Mouse (Mus musculus): Measurements from ENCODE around the gene Plekha5. TPM values are rescaled to one million over a fixed set of nuclear protein-coding genes. Genes with fewer than 3 reads are reported as not detected.

Plekha5 gene
- polyA plus RNA-seq, 1 experiment from 2014 or later = 26.1 TPM

DNA sequence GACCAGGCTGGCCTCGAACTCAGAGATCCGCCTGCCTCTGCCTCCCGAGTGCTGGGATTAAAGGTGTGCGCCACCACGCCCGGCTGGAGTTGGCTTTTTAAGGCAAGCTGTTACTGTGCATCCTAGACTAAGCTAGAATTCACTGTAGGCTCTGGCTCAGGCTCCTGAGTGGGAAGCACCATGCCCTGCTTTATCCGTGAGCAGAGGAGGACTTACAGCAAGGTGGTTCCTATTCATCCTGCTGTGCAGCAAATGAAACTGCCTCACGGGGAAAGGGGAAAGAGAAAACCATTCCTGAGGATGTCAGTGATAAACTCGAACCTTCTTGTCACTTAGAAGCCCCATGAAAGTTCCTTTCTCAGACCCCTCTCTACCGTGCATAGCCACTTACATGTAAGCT, 80.9 kb downstream of the Plekha5 start:
- H3K4me3 ChIP-seq (ENCODE audit: control insufficient read depth in 1 of 2, insufficient read depth in 1 of 2, low read depth in 1 of 2, low read length in 2 of 2) = no peak overlapping the region
- H3K9me3 ChIP-seq (ENCODE audit: control insufficient read depth, low read length) = no peaks in the 10 kb centered on the region
- no peak overlapping the region for H3K9ac ChIP-seq (ENCODE audit: low read length)
- H3K4me1 ChIP-seq (ENCODE audit: control insufficient read depth in 2 of 2, insufficient read depth in 2 of 2, low read length in 2 of 2) = peaks cover 4 to 8% of the 10 kb centered on the region in 2 experiments; a peak in 3 of 4 replicates
- no peaks in the 10 kb centered on the region for H3K36me3 ChIP-seq (ENCODE audit: control insufficient read depth, insufficient read depth, low read length)
- no peak for ATAC-seq (ENCODE audit: insufficient number of reproducible peaks, insufficient read depth, low FRiP score, low read depth)
- WGBS = 84% methylated on average over 10 of the region's 10 CpGs
- no peak overlapping the region for H3K4me2 ChIP-seq (ENCODE audit: low read length)
- no peaks in the 10 kb centered on the region for H3K27me3 ChIP-seq (ENCODE audit: control insufficient read depth, insufficient read depth, low read length)
- no peak overlapping the region for H3K27ac ChIP-seq (replicated peaks in 1 of 2; ENCODE audit: control insufficient read depth in 1 of 2, insufficient read depth in 1 of 2, low read depth in 2 of 2, low read length in 2 of 2)

DNA sequence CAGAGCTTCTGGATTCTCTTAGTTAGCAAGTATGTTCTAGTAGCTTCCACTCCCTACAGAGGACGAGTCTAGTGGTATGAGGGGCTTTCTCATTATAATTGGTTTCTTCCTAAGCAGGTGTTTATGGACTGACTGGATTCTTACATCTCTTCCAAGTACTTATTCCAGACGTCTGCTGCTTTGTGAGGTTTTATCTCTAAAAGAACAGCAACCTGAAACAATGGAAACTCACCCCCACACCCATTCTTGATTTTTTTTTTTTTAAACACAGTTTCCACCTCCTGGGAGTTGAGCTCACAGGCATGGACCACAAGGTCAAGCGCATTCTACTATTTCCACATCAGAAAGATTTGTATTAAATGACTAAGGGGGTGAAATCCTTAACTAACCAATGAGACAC, 83.8 kb downstream of the Plekha5 start:
- no peak overlapping the region for H3K27ac ChIP-seq (replicated peaks in 1 of 2; ENCODE audit: control insufficient read depth in 1 of 2, insufficient read depth in 1 of 2, low read depth in 2 of 2, low read length in 2 of 2)
- H3K9ac ChIP-seq (ENCODE audit: low read length) = no peak overlapping the region
- no peaks in the 10 kb centered on the region for H3K27me3 ChIP-seq (ENCODE audit: control insufficient read depth, insufficient read depth, low read length)
- H3K4me3 ChIP-seq (ENCODE audit: control insufficient read depth in 1 of 2, insufficient read depth in 1 of 2, low read depth in 1 of 2, low read length in 2 of 2) = no peak overlapping the region
- WGBS = 50% methylated on average over 3 of the region's 3 CpGs
- H3K36me3 ChIP-seq (ENCODE audit: control insufficient read depth, insufficient read depth, low read length) = no peaks in the 10 kb centered on the region
- H3K4me2 ChIP-seq (ENCODE audit: low read length) = no peak overlapping the region
- no peaks in the 10 kb centered on the region for H3K9me3 ChIP-seq (ENCODE audit: control insufficient read depth, low read length)
- ATAC-seq (ENCODE audit: insufficient number of reproducible peaks, insufficient read depth, low FRiP score, low read depth) = no peak
- H3K4me1 ChIP-seq (ENCODE audit: control insufficient read depth in 2 of 2, insufficient read depth in 2 of 2, low read length in 2 of 2) = peaks cover 8% of the 10 kb centered on the region in 2 experiments; a peak in 3 of 4 replicates

GRCm38 (mm10) chr6:140508475-140509150, 84.8 kb downstream of the Plekha5 start:
- no peaks in the 10 kb centered on the region for H3K27me3 ChIP-seq (ENCODE audit: control insufficient read depth, insufficient read depth, low read length)
- H3K4me3 ChIP-seq (ENCODE audit: control insufficient read depth in 1 of 2, insufficient read depth in 1 of 2, low read depth in 1 of 2, low read length in 2 of 2) = no peak overlapping the region
- H3K27ac ChIP-seq (replicated peaks in 1 of 2; ENCODE audit: control insufficient read depth in 1 of 2, insufficient read depth in 1 of 2, low read depth in 2 of 2, low read length in 2 of 2) = no peak overlapping the region; a peak in 1 of 4 replicates
- peaks cover 8% of the 10 kb centered on the region in 2 experiments; a peak in 3 of 4 replicates for H3K4me1 ChIP-seq (ENCODE audit: control insufficient read depth in 2 of 2, insufficient read depth in 2 of 2, low read length in 2 of 2)
- H3K9me3 ChIP-seq (ENCODE audit: control insufficient read depth, low read length) = no peaks in the 10 kb centered on the region
- no peak overlapping the region for H3K4me2 ChIP-seq (ENCODE audit: low read length)
- ATAC-seq (ENCODE audit: insufficient number of reproducible peaks, insufficient read depth, low FRiP score, low read depth) = no peak
- H3K9ac ChIP-seq (ENCODE audit: low read length) = no peak overlapping the region
- H3K36me3 ChIP-seq (ENCODE audit: control insufficient read depth, insufficient read depth, low read length) = no peaks in the 10 kb centered on the region
- 86% methylated on average over 13 of the region's 13 CpGs for WGBS

- Histone ChIP-seq H3K27ac (replicated peaks in 1 of 2; ENCODE audit: control insufficient read depth in 1 of 2, insufficient read depth in 1 of 2, low read depth in 2 of 2, low read length in 2 of 2) (no peak overlapping the region; a peak in 1 of 4 replicates), H3K4me1 (ENCODE audit: control insufficient read depth in 2 of 2, insufficient read depth in 2 of 2, low read length in 2 of 2) (peaks cover 8% of the 10 kb centered on the region in 2 experiments; a peak in 3 of 4 replicates), H3K9ac (ENCODE audit: low read length) (no peak overlapping the region), H3K9me3 (ENCODE audit: control insufficient read depth, low read length) (no peaks in the 10 kb centered on the region), H3K4me3 (ENCODE audit: control insufficient read depth in 1 of 2, insufficient read depth in 1 of 2, low read depth in 1 of 2, low read length in 2 of 2) (no peak overlapping the region), H3K4me2 (ENCODE audit: low read length) (no peak overlapping the region), H3K36me3 (ENCODE audit: control insufficient read depth, insufficient read depth, low read length) (no peaks in the 10 kb centered on the region), H3K27me3 (ENCODE audit: control insufficient read depth, insufficient read depth, low read length) (no peaks in the 10 kb centered on the region)
- WGBS = 59% methylated on average over 9 of the region's 9 CpGs
- no peak for ATAC-seq (ENCODE audit: insufficient number of reproducible peaks, insufficient read depth, low FRiP score, low read depth)
Measured at GRCm38 (mm10) chr6:140509151-140509530, 85.3 kb downstream of the Plekha5 start.

- ATAC-seq (ENCODE audit: insufficient number of reproducible peaks, insufficient read depth, low FRiP score, low read depth) = no peak
- no peaks in the 10 kb centered on the region for H3K9me3 ChIP-seq (ENCODE audit: control insufficient read depth, low read length)
- H3K27ac ChIP-seq (replicated peaks in 1 of 2; ENCODE audit: control insufficient read depth in 1 of 2, insufficient read depth in 1 of 2, low read depth in 2 of 2, low read length in 2 of 2) = no peak overlapping the region
- peak overlapping the region; percentile 54 for H3K9ac ChIP-seq (ENCODE audit: low read length)
- no peaks in the 10 kb centered on the region for H3K27me3 ChIP-seq (ENCODE audit: control insufficient read depth, insufficient read depth, low read length)
- no peak overlapping the region for H3K4me3 ChIP-seq (ENCODE audit: control insufficient read depth in 1 of 2, insufficient read depth in 1 of 2, low read depth in 1 of 2, low read length in 2 of 2)
- H3K36me3 ChIP-seq (ENCODE audit: control insufficient read depth, insufficient read depth, low read length) = no peaks in the 10 kb centered on the region
- peaks cover 12% of the 10 kb centered on the region in 2 experiments for H3K4me1 ChIP-seq (ENCODE audit: control insufficient read depth in 2 of 2, insufficient read depth in 2 of 2, low read length in 2 of 2)
- WGBS = 77% methylated on average over 1 of the region's 1 CpGs
- no peak overlapping the region for H3K4me2 ChIP-seq (ENCODE audit: low read length)
Measured at GRCm38 (mm10) chr6:140512016-140512415, 88.2 kb downstream of the Plekha5 start.

DNA sequence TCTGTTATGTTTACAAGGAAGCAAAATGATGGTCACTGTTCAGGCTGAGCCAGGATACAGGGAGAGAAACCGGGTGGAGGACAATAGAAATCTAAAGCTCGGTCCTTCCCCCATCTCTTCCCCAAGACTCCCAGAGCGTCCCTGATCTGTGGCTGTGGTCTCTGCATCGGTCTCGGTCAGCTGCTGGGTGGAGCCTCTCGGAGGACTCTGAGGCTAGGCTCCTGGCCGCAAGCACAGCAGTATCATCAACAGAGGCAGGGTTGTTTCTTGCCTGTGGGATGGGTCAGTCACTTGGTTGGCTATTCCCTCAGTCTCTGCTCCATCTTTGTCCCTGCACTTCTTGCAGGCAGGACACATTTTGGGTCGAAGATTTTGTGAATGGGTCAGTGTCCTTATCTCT, 88.6 kb downstream of the Plekha5 start:
- Histone ChIP-seq H3K27ac (replicated peaks in 1 of 2; ENCODE audit: control insufficient read depth in 1 of 2, insufficient read depth in 1 of 2, low read depth in 2 of 2, low read length in 2 of 2) (no peak overlapping the region), H3K9ac (ENCODE audit: low read length) (peak overlapping the region; percentile 54), H3K9me3 (ENCODE audit: control insufficient read depth, low read length) (no peaks in the 10 kb centered on the region), H3K36me3 (ENCODE audit: control insufficient read depth, insufficient read depth, low read length) (no peaks in the 10 kb centered on the region), H3K4me1 (ENCODE audit: control insufficient read depth in 2 of 2, insufficient read depth in 2 of 2, low read length in 2 of 2) (peaks cover 12% of the 10 kb centered on the region in 2 experiments), H3K4me2 (ENCODE audit: low read length) (no peak overlapping the region), H3K4me3 (ENCODE audit: control insufficient read depth in 1 of 2, insufficient read depth in 1 of 2, low read depth in 1 of 2, low read length in 2 of 2) (no peak overlapping the region), H3K27me3 (ENCODE audit: control insufficient read depth, insufficient read depth, low read length) (no peaks in the 10 kb centered on the region)
- no peak for ATAC-seq (ENCODE audit: insufficient number of reproducible peaks, insufficient read depth, low FRiP score, low read depth)
- WGBS = 47% methylated on average over 8 of the region's 8 CpGs

GRCm38 (mm10) chr6:140514205-140515110, 90.6 kb downstream of the Plekha5 start:
- no peak for ATAC-seq (ENCODE audit: insufficient number of reproducible peaks, insufficient read depth, low FRiP score, low read depth)
- Histone ChIP-seq H3K27ac (replicated peaks in 1 of 2; ENCODE audit: control insufficient read depth in 1 of 2, insufficient read depth in 1 of 2, low read depth in 2 of 2, low read length in 2 of 2) (peak overlapping the region; percentile 77 to 85), H3K4me3 (ENCODE audit: control insufficient read depth in 1 of 2, insufficient read depth in 1 of 2, low read depth in 1 of 2, low read length in 2 of 2) (peak overlapping the region; percentile 23 to 32; a peak in 3 of 4 replicates), H3K4me2 (ENCODE audit: low read length) (peak overlapping the region; percentile 60), H3K36me3 (ENCODE audit: control insufficient read depth, insufficient read depth, low read length) (no peaks in the 10 kb centered on the region), H3K9me3 (ENCODE audit: control insufficient read depth, low read length) (no peaks in the 10 kb centered on the region), H3K27me3 (ENCODE audit: control insufficient read depth, insufficient read depth, low read length) (no peaks in the 10 kb centered on the region), H3K9ac (ENCODE audit: low read length) (peak overlapping the region; percentile 68), H3K4me1 (ENCODE audit: control insufficient read depth in 2 of 2, insufficient read depth in 2 of 2, low read length in 2 of 2) (peaks cover 10% of the 10 kb centered on the region in 2 experiments)
- WGBS = 13% methylated on average over 8 of the region's 8 CpGs
